Mouse (Mus musculus) stomach, embryonic 15.5 days (tissue): ENCODE measurements at regions not wholly inside any gene's neighbourhood (a gene's known extent, or its start where the extent isn't known, plus 50 kb on each side); places are given as distances from the start of the nearest gene placed in this dataset.
"Not testable (repeated sequence)": the region's sequence is repeated elsewhere in the genome, so short reads cannot be mapped to it uniquely, and the experiment has no call there.

Source experiments
- ATAC-seq: fragments of 200-750 bp; cut with Nextera tagmentation; 2 replicates; pipeline ENCODE4 v1.8.0; 2017; ENCODE audit warnings: low read depth, moderate number of reproducible peaks, moderate TSS enrichment; ENCODE audit not compliant: insufficient read depth, low FRiP score
- H3K27ac ChIP-seq: fragments of 300-500 bp; sonication (generic); 2 replicates; pipeline ENCODE4 v1.5.1; 2015; ENCODE audit warnings: mild to moderate bottlenecking, inconsistent platforms
- H3K27me3 ChIP-seq: fragments of 300-500 bp; sonication (generic); replicated peaks from 2 replicates; pipeline ENCODE4 v1.6.1; 2015; ENCODE audit warnings: inconsistent platforms
- H3K36me3 ChIP-seq: fragments of 300-500 bp; sonication (generic); 2 replicates; pipeline ENCODE4 v1.6.1; 2015; ENCODE audit warnings: inconsistent platforms
- H3K4me1 ChIP-seq: fragments of 300-500 bp; sonication (generic); 2 replicates; pipeline ENCODE4 v1.6.1; 2015; ENCODE audit warnings: inconsistent platforms
- H3K4me2 ChIP-seq: fragments of 300-500 bp; sonication (generic); 2 replicates; pipeline ENCODE4 v1.6.1; 2015; ENCODE audit warnings: mild to moderate bottlenecking, inconsistent platforms
- H3K4me3 ChIP-seq: fragments of 300-500 bp; sonication (generic); replicated peaks from 2 replicates; pipeline ENCODE4 v1.5.1; 2015; ENCODE audit warnings: inconsistent platforms
- H3K9ac ChIP-seq: fragments of 300-500 bp; sonication (generic); 2 replicates; pipeline ENCODE4 v1.6.1; 2015; ENCODE audit warnings: inconsistent platforms
- H3K9me3 ChIP-seq: fragments of 300-500 bp; sonication (generic); 2 replicates; pipeline ENCODE4 v1.6.1; 2016; ENCODE audit warnings: inconsistent platforms
- WGBS: fragments of 180-500 bp; shearing (Covaris S2); methylation state at CpG from one replicate; pipeline ENCODE4 v1.1.7; 2015; 5-methylcytosine and 5-hydroxymethylcytosine counted together

GRCm38 (mm10) chr17:4024384-4024783 lies 328.3 kb upstream of the Nox3 start:
- H3K4me1 ChIP-seq, result no peaks in the 10 kb centered on the region
- H3K36me3 ChIP-seq, result no peaks in the 10 kb centered on the region
- WGBS, result 67% methylated on average over 2 of the region's 2 CpGs
- no peak overlapping the region for H3K9ac ChIP-seq
- no peak overlapping the region for H3K27ac ChIP-seq
- no peak for ATAC-seq
- H3K9me3 ChIP-seq, result no peaks in the 10 kb centered on the region
- H3K4me3 ChIP-seq, result no peak overlapping the region
- no peaks in the 10 kb centered on the region for H3K27me3 ChIP-seq
- H3K4me2 ChIP-seq, result no peak overlapping the region

DNA sequence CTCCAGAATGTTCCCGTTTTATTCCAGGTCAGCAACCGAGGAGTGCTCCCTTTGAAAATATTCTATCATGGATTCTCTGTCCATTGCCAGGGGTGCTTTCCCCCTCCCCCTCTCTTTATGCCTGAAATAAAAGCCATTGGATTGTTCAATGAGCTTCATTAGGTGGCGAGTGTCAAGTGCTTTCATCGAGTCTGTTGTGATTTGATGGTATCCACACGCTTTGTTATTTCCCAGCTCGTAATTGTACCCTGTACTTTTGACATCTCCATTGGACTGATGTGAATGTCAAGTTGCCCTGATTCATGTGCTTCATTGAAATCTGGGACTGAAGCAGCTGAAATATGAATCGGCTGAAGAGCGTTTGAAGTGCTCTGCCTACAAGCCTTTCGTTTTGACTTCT lies 333.1 kb upstream of the Nox3 start:
- no peak overlapping the region for H3K27ac ChIP-seq
- no peaks in the 10 kb centered on the region for H3K27me3 ChIP-seq
- no peaks in the 10 kb centered on the region for H3K4me1 ChIP-seq
- no peak overlapping the region for H3K4me2 ChIP-seq
- no peak for ATAC-seq
- 82% methylated on average over 9 of the region's 9 CpGs for WGBS
- no peak overlapping the region for H3K4me3 ChIP-seq
- H3K36me3 ChIP-seq, result no peaks in the 10 kb centered on the region
- H3K9me3 ChIP-seq, result no peaks in the 10 kb centered on the region
- no peak overlapping the region for H3K9ac ChIP-seq

GRCm38 (mm10) chr17:4034816-4035360 lies 338.8 kb upstream of the Nox3 start:
- 43% methylated on average over 3 of the region's 3 CpGs for WGBS
- no peaks in the 10 kb centered on the region for H3K27me3 ChIP-seq
- H3K27ac ChIP-seq, result no peak overlapping the region
- no peaks in the 10 kb centered on the region for H3K9me3 ChIP-seq
- H3K4me3 ChIP-seq, result no peak overlapping the region
- no peak overlapping the region for H3K4me2 ChIP-seq
- no peaks in the 10 kb centered on the region for H3K4me1 ChIP-seq
- no peak for ATAC-seq
- H3K36me3 ChIP-seq, result no peaks in the 10 kb centered on the region
- no peak overlapping the region for H3K9ac ChIP-seq

DNA sequence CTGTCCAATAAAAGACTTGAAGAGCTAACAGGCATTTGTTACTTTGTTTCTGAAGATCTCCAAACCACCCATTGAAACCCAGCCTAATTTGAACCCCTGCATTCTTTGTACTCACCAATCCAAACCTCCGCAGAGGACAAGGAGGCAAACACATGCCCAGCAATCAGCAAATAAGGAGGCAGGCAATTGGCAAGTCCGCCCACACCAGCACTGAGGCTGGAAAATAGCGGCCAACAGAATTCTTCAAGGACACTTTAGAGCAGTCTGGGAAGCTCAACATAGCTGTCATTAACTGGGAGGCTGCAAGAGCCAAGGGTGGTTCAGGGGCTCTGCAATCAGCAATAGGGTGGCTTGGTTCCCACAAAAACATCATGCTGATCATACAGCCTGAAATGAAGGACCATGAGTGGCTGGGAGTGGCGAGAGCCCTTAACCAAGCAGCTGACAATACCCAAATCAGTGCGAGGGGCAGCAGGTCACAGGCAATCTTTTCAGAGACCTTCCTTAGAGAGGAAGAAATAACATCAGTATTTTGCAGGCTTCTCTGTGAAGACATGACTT lies 344.1 kb upstream of the Nox3 start:
- H3K27me3 ChIP-seq, result no peaks in the 10 kb centered on the region
- no peak overlapping the region for H3K4me2 ChIP-seq
- WGBS, result 48% methylated on average over 5 of the region's 5 CpGs
- H3K4me1 ChIP-seq, result no peaks in the 10 kb centered on the region
- H3K9ac ChIP-seq, result no peak overlapping the region
- no peak overlapping the region for H3K27ac ChIP-seq
- no peak for ATAC-seq
- no peaks in the 10 kb centered on the region for H3K36me3 ChIP-seq
- no peaks in the 10 kb centered on the region for H3K9me3 ChIP-seq
- H3K4me3 ChIP-seq, result no peak overlapping the region

GRCm38 (mm10) chr17:4060186-4060585 lies 364.1 kb upstream of the Nox3 start:
- not testable (repeated sequence) for H3K4me2 ChIP-seq, H3K36me3 ChIP-seq, H3K27me3 ChIP-seq, H3K9ac ChIP-seq, ATAC-seq, H3K9me3 ChIP-seq, H3K4me1 ChIP-seq, H3K4me3 ChIP-seq, H3K27ac ChIP-seq

GRCm38 (mm10) chr17:4073381-4073780 lies 377.3 kb upstream of the Nox3 start:
- H3K9me3 ChIP-seq, result no peaks in the 10 kb centered on the region
- H3K9ac ChIP-seq, result no peak overlapping the region
- no peak overlapping the region for H3K4me2 ChIP-seq
- ATAC-seq, result no peak
- H3K4me1 ChIP-seq, result no peaks in the 10 kb centered on the region
- no peak overlapping the region for H3K27ac ChIP-seq
- no peaks in the 10 kb centered on the region for H3K27me3 ChIP-seq
- WGBS, result 76% methylated on average over 2 of the region's 2 CpGs
- no peak overlapping the region for H3K4me3 ChIP-seq
- no peaks in the 10 kb centered on the region for H3K36me3 ChIP-seq

- no peak overlapping the region for H3K4me2 ChIP-seq
- H3K9ac ChIP-seq, result no peak overlapping the region
- H3K27ac ChIP-seq, result no peak overlapping the region
- ATAC-seq, result no peak
- H3K27me3 ChIP-seq, result no peaks in the 10 kb centered on the region
- H3K36me3 ChIP-seq, result no peaks in the 10 kb centered on the region
- no peaks in the 10 kb centered on the region for H3K9me3 ChIP-seq
- WGBS, result 74% methylated on average over 2 of the region's 2 CpGs
- no peaks in the 10 kb centered on the region for H3K4me1 ChIP-seq
- H3K4me3 ChIP-seq, result no peak overlapping the region
These were observed 384.5 kb upstream of the Nox3 start for GRCm38 (mm10) chr17:4080564-4080963.

- 78% methylated on average over 1 of the region's 1 CpGs for WGBS
- H3K4me3 ChIP-seq, result no peak overlapping the region
- no peaks in the 10 kb centered on the region for H3K27me3 ChIP-seq
- H3K9me3 ChIP-seq, result no peaks in the 10 kb centered on the region
- no peaks in the 10 kb centered on the region for H3K4me1 ChIP-seq
- no peaks in the 10 kb centered on the region for H3K36me3 ChIP-seq
- H3K9ac ChIP-seq, result no peak overlapping the region
- no peak overlapping the region for H3K27ac ChIP-seq
- ATAC-seq, result no peak
- no peak overlapping the region for H3K4me2 ChIP-seq
These were observed 398.6 kb upstream of the Nox3 start for GRCm38 (mm10) chr17:4094621-4095020.

DNA sequence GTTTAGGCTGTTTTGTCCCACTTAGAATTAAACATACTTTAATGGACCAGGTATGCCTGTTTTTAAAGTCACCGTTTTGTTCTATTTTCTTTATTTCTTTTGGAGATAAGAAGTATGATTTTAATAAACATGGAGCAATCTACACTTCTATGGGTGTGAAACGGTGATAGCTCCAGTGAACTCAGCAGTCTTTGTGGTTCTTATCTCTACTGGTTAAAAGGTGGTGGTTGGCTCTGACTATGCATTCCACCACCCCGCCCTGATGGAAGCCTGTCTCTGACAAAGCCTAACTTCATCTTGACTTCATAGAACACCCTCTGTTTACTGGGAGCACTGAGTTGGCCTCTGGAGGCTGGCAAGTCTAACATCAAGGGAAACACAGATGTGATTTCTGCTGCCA lies 407.3 kb upstream of the Nox3 start:
- no peak overlapping the region for H3K9ac ChIP-seq
- H3K27me3 ChIP-seq, result no peaks in the 10 kb centered on the region
- no peaks in the 10 kb centered on the region for H3K4me1 ChIP-seq
- H3K36me3 ChIP-seq, result no peaks in the 10 kb centered on the region
- H3K4me3 ChIP-seq, result no peak overlapping the region
- no peak overlapping the region for H3K4me2 ChIP-seq
- 68% methylated on average over 3 of the region's 3 CpGs for WGBS
- ATAC-seq, result no peak
- no peaks in the 10 kb centered on the region for H3K9me3 ChIP-seq
- no peak overlapping the region for H3K27ac ChIP-seq

DNA sequence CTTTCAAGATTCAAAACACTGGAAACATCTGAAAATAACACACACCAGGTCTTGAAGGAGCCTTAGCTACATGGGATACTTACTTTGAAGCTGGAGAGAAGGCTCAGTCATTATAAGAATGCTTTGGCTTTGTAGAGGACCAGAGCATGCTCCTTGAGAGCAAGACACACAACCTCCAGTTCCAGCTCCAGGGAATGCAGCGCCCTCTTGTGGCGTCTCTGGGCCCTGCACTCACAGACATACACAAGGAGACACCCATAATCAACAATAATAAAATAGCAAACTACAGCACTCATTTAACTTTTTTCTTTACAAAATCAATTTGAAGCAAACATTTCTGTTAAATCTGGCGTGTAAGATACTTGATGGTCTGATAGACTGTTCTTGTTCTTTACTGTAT lies 413.2 kb upstream of the Nox3 start:
- no peak for ATAC-seq
- H3K4me3 ChIP-seq, result no peak overlapping the region
- no peak overlapping the region for H3K27ac ChIP-seq
- 53% methylated on average over 3 of the region's 3 CpGs for WGBS
- no peaks in the 10 kb centered on the region for H3K9me3 ChIP-seq
- no peaks in the 10 kb centered on the region for H3K27me3 ChIP-seq
- H3K9ac ChIP-seq, result no peak overlapping the region
- no peak overlapping the region for H3K4me2 ChIP-seq
- no peaks in the 10 kb centered on the region for H3K4me1 ChIP-seq
- H3K36me3 ChIP-seq, result no peaks in the 10 kb centered on the region

DNA sequence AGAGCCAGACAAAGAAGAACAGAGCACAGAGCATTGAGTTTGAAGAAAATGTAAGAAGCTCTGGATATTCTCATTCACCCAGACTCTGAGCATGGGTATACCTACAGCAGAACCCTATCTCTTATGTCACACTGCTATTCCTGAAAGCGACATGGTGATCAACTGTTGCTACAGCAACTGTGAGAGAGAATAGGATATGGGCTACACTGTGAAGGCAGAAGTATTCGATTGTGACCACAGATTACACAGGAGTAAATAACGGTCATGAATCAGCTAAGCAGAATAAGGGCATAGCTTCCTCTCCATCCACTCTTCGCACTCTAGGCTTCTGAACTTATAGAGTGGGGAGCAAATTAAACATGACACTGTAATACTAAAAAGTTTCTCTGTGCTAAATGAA lies 417.0 kb upstream of the Nox3 start:
- 75% methylated on average over 4 of the region's 4 CpGs for WGBS
- no peak for ATAC-seq

DNA sequence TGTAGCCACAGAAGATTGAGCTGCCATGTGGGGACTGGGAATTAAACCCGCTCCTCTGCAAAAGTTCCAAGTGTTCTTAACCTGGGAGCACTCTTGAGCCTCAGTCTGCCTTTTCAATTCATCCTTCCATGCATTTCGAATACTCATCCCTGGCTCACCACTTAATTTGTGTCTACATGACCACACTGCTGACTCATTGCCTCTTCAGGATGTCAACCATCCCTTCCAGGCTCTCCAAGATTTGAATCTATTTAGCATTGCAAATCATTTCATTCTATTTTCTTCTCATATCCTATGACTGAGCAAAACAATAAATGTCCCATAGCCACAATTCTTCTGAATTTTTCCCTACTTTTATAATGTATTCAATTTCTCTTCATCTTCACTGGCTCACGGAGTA lies 420.4 kb upstream of the Nox3 start:
- no peaks in the 10 kb centered on the region for H3K4me1 ChIP-seq
- no peak overlapping the region for H3K9ac ChIP-seq
- no peaks in the 10 kb centered on the region for H3K9me3 ChIP-seq
- no peak for ATAC-seq
- H3K4me2 ChIP-seq, result no peak overlapping the region
- H3K27ac ChIP-seq, result no peak overlapping the region
- no peaks in the 10 kb centered on the region for H3K27me3 ChIP-seq
- H3K4me3 ChIP-seq, result no peak overlapping the region
- 85% methylated on average over 3 of the region's 3 CpGs for WGBS
- no peaks in the 10 kb centered on the region for H3K36me3 ChIP-seq

More for the DNA sequence above, 417.0 kb upstream of the Nox3 start:
- H3K36me3 ChIP-seq, result no peaks in the 10 kb centered on the region
- H3K9me3 ChIP-seq, result no peaks in the 10 kb centered on the region
- H3K9ac ChIP-seq, result no peak overlapping the region
- H3K4me2 ChIP-seq, result no peak overlapping the region
- no peaks in the 10 kb centered on the region for H3K27me3 ChIP-seq
- no peak overlapping the region for H3K4me3 ChIP-seq
- H3K27ac ChIP-seq, result no peak overlapping the region
- no peaks in the 10 kb centered on the region for H3K4me1 ChIP-seq

GRCm38 (mm10) chr17:4133678-4134077 lies 437.6 kb upstream of the Nox3 start:
- 62% methylated on average over 3 of the region's 3 CpGs for WGBS

More at GRCm38 (mm10) chr17:4133678-4134077, 437.6 kb upstream of the Nox3 start:
- Histone ChIP-seq H3K4me3 (no peak overlapping the region), H3K4me2 (no peak overlapping the region), H3K36me3 (no peaks in the 10 kb centered on the region), H3K9ac (no peak overlapping the region), H3K27ac (no peak overlapping the region), H3K4me1 (no peaks in the 10 kb centered on the region), H3K27me3 (no peaks in the 10 kb centered on the region), H3K9me3 (no peaks in the 10 kb centered on the region)
- ATAC-seq, result no peak
